Mouse (Mus musculus): Measurements from ENCODE around the gene Arhgap18. TPM values are rescaled to one million over a fixed set of nuclear protein-coding genes. Genes with fewer than 3 reads are reported as not detected.

Arhgap18 gene
- total RNA-seq (2021): 1 to 10 TPM; 3.1 to 4.1 TPM
- long read RNA-seq, experiment 1: 0 reads
- long read RNA-seq, experiment 2, partial matches to known transcripts: 0 of 1 reads
- long read RNA-seq, experiment 2, other reads (novel, unspliced or antisense): 0 of 1 reads

DNA sequence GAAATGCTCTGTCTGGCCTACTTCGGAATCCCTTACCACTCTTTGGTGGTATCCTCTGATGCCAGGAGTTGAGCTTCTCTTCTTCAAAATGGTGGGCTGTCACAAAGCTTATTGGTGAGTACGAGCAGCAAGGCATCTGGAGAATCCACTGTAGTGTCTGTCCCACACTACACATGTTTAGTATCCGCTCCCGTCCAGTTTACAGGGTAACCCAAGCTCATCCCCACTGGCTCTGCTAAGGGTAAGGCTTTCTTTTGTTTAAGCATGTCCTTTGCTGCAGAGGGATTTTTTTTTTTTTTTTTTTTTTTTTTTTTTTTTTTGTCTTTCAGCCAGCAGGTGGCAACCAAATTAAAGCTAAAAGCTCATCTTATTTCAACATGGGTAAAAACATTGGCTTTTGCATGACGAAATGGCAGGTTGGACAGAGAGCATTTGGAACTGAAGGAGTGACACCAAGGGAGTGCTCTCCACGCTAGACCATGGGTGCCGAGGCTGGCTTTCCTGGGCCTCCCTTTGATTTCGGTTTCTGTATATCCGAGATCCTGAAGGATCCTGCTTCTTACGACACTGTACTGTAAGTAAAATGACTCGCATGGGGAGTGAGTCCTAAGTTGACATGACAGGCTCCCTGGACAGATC lies at the start of gene Arhgap18:
Arhgap18 (plus strand) TSS at position 493 of the 639 bp plus-strand sequence.
- peak within 1 kb of the TSS; percentile 21 for H3K4me3 ChIP-seq
- H3K27ac ChIP-seq: no peak within 1 kb of the TSS
- peak; percentile 29 for TF ChIP-seq CTCF (IDR thresholded peaks at IDR 0.05)
- intact Hi-C loops (cut with DNase I): loop anchor here (5.0 kb wide), 1 partner anchor 139 kb away; no protein-coding TSS in a partner anchor
- DNase-seq: no peak

GRCm38 (mm10) chr10:26710458-26711011 lies 42.7 kb upstream of the Arhgap18 start:
- TF ChIP-seq CTCF (IDR thresholded peaks at IDR 0.05): no peak
- H3K27ac ChIP-seq: no peak overlapping the region
- intact Hi-C loops (cut with DNase I): loop anchor here (1.0 to 10.0 kb wide), 3 partner anchors 180 to 338 kb away; no protein-coding TSS in a partner anchor
- DNase-seq: no peak
- H3K4me3 ChIP-seq: no peak overlapping the region

GRCm38 (mm10) chr10:26711068-26711467 lies 42.2 kb upstream of the Arhgap18 start:
- peak; percentile 18 for DNase-seq
- no peak overlapping the region for H3K27ac ChIP-seq
- H3K4me3 ChIP-seq: no peak overlapping the region
- TF ChIP-seq CTCF (IDR thresholded peaks at IDR 0.05): peak; percentile 83
- intact Hi-C loops (cut with DNase I): loop anchor here (1.0 to 10.0 kb wide), 3 partner anchors 179 to 339 kb away; no protein-coding TSS in a partner anchor

DNA sequence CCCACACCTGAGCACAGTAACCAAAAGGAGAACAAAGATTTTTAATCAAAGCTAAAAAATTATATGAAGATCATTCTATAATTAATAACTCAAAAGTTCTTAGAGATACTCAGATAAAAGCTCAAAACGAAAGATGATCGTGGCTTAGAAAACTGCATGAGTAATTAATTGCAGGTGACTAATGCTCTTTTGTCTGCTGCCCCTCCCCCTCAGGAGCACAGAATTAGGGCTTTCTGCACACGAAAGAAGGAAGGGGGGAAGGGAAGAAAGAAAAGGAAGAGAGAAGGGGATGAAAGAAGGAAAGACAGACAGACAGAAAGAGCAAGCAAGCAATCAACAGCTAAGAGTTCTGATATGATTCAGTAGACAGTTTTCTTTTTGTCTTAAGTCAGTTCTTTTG lies 39.2 kb upstream of the Arhgap18 start:
- intact Hi-C loops (cut with DNase I): loop anchor here (5.0 to 10.0 kb wide), 2 partner anchors 281 to 342 kb away; no protein-coding TSS in a partner anchor
- H3K4me3 ChIP-seq: no peak overlapping the region
- TF ChIP-seq CTCF (IDR thresholded peaks at IDR 0.05): no peak

GRCm38 (mm10) chr10:26724704-26725103 lies 28.5 kb upstream of the Arhgap18 start:
- Histone ChIP-seq H3K4me3 (no peak overlapping the region), H3K27ac (no peak overlapping the region)
- no peak for DNase-seq
- no peak for TF ChIP-seq CTCF (IDR thresholded peaks at IDR 0.05)
- intact Hi-C loops (cut with DNase I): no loop called here

More for the DNA sequence above, 39.2 kb upstream of the Arhgap18 start:
- H3K27ac ChIP-seq: no peak overlapping the region
- DNase-seq: no peak

DNA sequence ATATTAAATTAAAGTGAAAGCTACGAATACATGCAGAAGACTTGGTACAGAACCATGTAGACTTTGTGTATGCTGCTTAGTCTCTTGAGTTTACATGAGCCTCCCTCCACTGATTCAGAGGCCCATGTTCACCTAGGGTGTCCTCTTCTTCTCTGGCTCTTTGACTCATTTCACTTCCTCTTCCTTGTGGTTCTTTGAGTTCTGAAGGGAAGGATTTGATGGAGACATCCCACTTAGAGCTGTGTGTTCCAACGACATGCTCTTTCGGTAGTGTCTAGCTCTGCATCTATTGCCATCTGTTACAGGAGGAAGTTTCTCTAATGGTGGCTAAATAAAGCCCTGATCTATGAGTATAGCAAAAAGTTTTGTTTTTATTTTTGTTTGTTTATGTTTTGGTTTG lies 28.0 kb upstream of the Arhgap18 start:
- intact Hi-C loops (cut with DNase I): no loop called here
- no peak for TF ChIP-seq CTCF (IDR thresholded peaks at IDR 0.05)
- no peak overlapping the region for H3K4me3 ChIP-seq
- DNase-seq: no peak
- no peak overlapping the region for H3K27ac ChIP-seq

DNA sequence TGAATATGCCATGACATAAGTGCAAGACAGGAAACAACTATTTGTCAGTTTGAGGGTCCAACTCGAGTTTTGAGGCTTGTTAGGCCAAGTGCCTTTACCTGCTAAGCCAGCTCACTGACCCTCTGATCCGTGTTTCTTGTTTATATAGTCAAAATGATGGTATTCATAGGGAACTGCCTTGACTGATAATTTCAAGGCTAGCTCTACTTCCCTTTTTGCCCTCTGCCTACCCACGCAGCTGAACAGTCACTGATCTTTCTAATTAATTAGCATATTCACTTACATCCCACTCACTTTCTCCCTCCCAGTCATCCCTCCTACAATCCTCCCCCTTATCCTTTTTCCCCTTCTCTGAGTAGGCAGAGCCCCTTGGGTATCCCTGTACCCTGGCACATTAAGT lies 2.4 kb upstream of the Arhgap18 start:
- TF ChIP-seq CTCF (IDR thresholded peaks at IDR 0.05): no peak
- Histone ChIP-seq H3K4me3 (no peak overlapping the region), H3K27ac (no peak overlapping the region)
- intact Hi-C loops (cut with DNase I): loop anchor here (5.0 kb wide), 1 partner anchor 141 kb away; no protein-coding TSS in a partner anchor
- no peak for DNase-seq

- DNase-seq: peak; percentile 57
- peak; percentile 77 for TF ChIP-seq CTCF (IDR thresholded peaks at IDR 0.05)
- intact Hi-C loops (cut with DNase I): loop anchor here (5.0 kb wide), 1 partner anchor 140 kb away; no protein-coding TSS in a partner anchor
- H3K27ac ChIP-seq: no peak overlapping the region
- H3K4me3 ChIP-seq: peak overlapping the region; percentile 21
These were observed 925 bp upstream of the Arhgap18 start for GRCm38 (mm10) chr10:26752064-26752928.

DNA sequence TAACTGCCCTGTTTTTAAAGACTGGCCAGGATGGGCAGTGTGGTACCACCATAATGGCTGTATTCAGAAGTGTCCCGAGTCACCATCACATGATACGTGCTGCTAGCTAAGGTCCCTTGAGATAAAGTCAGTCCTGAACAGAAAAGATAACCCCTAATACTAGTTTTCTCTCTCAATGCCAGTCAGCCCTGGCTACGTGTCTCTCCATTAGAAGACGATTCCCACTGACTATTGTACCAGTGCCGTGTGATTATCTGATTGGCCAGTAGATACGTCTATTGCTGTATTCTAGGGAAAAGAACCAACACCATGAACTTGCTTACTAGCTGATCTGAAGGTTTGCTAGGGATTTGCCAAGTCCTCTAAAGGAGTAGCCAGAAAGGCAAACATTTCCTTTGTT lies 785 bp downstream of the Arhgap18 start:
- no peak for DNase-seq
- intact Hi-C loops (cut with DNase I): loop anchor here (5.0 kb wide), 1 partner anchor 138 kb away; no protein-coding TSS in a partner anchor

GRCm38 (mm10) chr10:26757231-26757630 lies 4.0 kb downstream of the Arhgap18 start:
- DNase-seq: no peak
- H3K27ac ChIP-seq: no peak overlapping the region
- intact Hi-C loops (cut with DNase I): no loop called here
- no peak for TF ChIP-seq CTCF (IDR thresholded peaks at IDR 0.05)
- H3K4me3 ChIP-seq: no peak overlapping the region

More for the DNA sequence above, 785 bp downstream of the Arhgap18 start:
- H3K4me3 ChIP-seq: no peak overlapping the region
- TF ChIP-seq CTCF (IDR thresholded peaks at IDR 0.05): no peak
- no peak overlapping the region for H3K27ac ChIP-seq

- intact Hi-C loops (cut with DNase I): no loop called here
- TF ChIP-seq CTCF (IDR thresholded peaks at IDR 0.05): no peak
- Histone ChIP-seq H3K4me3 (no peak overlapping the region), H3K27ac (peak overlapping the region; percentile 63)
- DNase-seq: no peak
These were observed 6.2 kb downstream of the Arhgap18 start for GRCm38 (mm10) chr10:26759469-26759868.

DNA sequence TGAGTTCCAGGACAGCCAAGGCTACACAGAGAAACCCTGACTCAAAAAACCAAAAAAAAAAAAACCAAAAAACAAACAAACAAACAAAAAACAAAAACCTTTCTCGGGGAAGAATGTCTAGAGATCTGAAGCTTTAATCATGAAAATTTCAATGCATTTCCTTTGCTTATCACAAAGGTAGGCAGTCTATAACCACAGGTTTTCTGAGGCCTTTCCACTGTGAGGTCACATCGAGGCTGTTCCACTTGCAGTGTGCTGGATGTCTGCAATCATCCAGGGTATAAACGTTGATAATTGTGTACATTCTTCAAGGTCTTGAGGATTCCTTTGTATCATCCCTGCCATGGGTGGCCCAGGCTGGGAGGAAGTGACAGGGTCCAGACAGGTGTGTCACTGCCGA lies 7.9 kb downstream of the Arhgap18 start:
- DNase-seq: no peak
- H3K27ac ChIP-seq: no peak overlapping the region
- intact Hi-C loops (cut with DNase I): no loop called here
- TF ChIP-seq CTCF (IDR thresholded peaks at IDR 0.05): no peak
- no peak overlapping the region for H3K4me3 ChIP-seq

Data from gastrocnemius, adult 2 months (tissue).